Mouse (Mus musculus) gastrocnemius, postnatal 4 days (tissue): ENCODE data around the gene Tfeb. TPM values are rescaled to one million over a fixed set of nuclear protein-coding genes. Genes with fewer than 3 reads are reported as not detected.

Source experiments
- DNase-seq, 2 experiments: peaks; one replicate each; pipeline ENCODE4 v3.0.0; 2021 to 2022; ENCODE audit warnings: low spot score in 2 of 2, mixed read lengths in 2 of 2
- total RNA-seq, 2 experiments: library from RNA; stranded (reverse); gene quantifications; 2 replicates each; pipeline ENCODE4 v1.2.3; 2021

Tfeb gene
- total RNA-seq, 2 experiments from 2014 or later: 62.2 to 72.7 TPM

DNA sequence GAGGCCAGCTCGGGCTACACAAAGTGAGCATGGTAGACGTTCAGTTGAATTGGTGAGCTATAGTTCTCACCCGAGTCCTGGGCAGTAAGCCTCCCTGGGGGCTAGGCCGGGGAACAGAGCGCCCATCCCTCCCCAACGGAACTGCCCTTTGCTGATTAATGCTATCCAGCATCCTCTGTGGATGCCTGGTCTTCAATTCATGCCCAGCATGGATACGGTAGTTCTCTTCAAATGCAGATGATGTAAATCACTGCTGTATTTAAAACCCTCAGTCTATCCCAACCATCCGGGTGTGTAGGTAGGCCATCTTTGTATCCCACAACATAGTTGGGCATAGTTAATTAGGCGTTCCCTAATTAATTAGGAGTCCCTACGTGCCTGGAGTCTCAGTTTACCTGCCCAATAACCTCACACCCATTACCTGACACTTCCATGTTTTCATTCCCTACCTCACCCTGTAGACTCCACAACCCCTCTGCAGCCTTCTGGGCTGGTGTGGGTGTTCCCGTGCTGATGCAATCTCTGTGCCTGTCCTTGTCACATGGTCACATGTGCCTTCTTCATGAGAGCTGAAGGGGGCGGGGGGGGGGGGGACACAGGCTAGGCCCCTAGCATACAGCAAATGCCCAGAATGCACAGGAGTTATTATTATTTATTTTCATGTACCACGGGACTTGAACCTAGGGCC lies 81.4 kb downstream of the Tfeb start:
- no peak for DNase-seq

GRCm38 (mm10) chr17:47821339-47821738 lies 84.5 kb downstream of the Tfeb start:
- no peak for DNase-seq

DNA sequence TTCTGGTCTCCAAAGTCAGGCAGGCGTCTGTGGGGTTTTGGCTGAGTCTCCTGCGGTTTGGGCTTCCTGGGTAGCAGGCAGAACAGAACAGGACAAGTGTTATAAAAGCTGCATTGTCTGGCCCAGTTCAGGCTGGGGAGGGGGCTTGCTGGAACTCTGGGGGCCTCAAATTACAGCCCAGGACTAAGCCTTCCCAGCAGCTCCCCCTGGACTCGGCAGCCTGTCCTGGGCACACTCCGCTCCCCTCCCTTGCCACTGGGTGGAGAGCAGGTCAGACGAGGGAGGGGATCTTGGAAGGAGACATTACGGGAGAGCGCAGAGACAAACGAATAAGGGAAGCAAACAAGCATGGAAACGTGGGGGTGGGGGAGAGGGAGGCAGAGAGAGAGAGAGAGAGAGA lies 94.3 kb downstream of the Tfeb start:
- no peak for DNase-seq

- no peak for DNase-seq
Measured at GRCm38 (mm10) chr17:47831772-47832171, 94.9 kb downstream of the Tfeb start.

GRCm38 (mm10) chr17:47832501-47833028 lies 95.7 kb downstream of the Tfeb start:
- DNase-seq: no peak

GRCm38 (mm10) chr17:47833029-47833627 lies 96.3 kb downstream of the Tfeb start:
- peak; percentile 45 to 69 for DNase-seq

DNA sequence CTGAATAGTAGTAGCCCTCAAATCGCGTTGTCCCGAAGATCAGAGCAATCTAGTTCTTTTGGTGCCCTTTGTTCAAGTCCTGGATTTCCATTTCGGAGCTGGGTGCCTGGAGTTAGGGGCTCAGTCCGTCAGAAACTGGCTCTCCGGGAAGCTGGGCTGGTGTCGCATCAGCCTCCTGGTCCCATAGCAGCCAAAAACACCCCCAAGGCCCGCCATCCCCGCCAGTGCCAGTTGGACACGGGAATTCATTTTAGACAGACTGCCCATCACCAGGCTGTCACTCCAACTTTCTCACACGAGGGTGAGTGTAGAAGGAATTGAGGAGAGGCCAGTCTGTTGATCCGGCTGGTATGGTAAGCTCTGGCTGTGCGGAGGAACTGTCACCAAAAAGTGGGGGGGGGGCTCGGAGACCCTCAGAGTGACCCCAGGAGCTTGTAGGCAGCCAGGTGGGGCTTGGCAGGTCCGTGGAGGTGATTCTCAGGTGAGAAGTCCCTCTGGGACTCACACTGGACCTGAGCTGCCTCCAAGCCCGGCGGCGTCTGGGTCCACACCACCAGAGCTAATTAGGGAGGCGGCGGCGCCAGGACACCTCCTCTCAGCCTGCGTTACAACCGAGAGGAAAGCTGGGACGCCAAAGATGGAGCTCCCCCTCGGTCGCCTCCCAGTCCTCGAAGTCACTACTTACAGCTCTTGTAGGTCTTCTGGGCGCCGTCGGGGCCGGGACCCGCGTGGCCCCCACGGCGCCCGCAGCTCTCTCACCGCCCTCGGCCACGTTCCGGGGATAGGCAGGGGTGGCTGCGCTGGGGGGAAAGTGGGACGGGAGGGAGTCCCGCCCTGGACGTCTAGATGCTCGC lies 97.0 kb downstream of the Tfeb start:
- DNase-seq: no peak

GRCm38 (mm10) chr17:47834482-47834767 lies 97.6 kb downstream of the Tfeb start, which contains the start of gene Mdfi:
Mdfi (minus strand) TSS chr17:47834691.
- DNase-seq: no peak

DNA sequence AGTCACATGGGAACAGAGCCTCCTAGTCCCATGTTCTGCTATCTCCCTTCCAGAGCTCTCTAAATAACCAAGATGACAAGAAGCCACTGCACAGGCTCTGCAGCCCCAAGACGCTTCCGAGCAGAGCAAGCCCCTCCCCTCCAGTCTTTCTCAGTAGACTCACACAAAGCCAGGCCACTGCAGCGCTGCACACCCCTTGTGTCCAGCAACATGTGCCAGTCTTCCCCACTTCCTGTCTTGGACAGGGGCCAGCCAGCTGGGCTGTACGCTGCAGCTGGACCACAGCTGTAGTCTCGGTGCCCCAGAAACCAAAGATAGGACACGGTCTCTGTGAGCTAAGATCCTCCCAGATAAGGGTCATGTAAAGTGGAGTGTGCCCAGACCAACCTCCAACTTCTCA lies 101.0 kb downstream of the Tfeb start:
- DNase-seq: peak in 1 of 2 experiments; percentile 49

- no peak for DNase-seq
Measured at GRCm38 (mm10) chr17:47841521-47841920, 104.7 kb downstream of the Tfeb start.

Other genes with a start within 250 kb of the Tfeb start
- 10 to 100 TPM; 11.9 to 12.5 TPM for gene Taf8, start 234.7 kb upstream of the Tfeb start, total RNA-seq
- 100 to 1,000 TPM; 270 to 304 TPM for gene Ccnd3, start 232.0 kb upstream of the Tfeb start, total RNA-seq
- gene Bysl, start 125.5 kb upstream of the Tfeb start, total RNA-seq: 10 to 100 TPM; 15.3 to 15.7 TPM
- gene Med20, start 125.4 kb upstream of the Tfeb start, total RNA-seq: 10 to 100 TPM; 21.7 to 26.1 TPM
- gene Gm20517, start 125.4 kb upstream of the Tfeb start, total RNA-seq: 1 to 10 TPM; 2.6 to 4.0 TPM
- gene Usp49, start 106.3 kb upstream of the Tfeb start, total RNA-seq: 1 to 10 TPM; 8.1 to 9.5 TPM
- 100 to 1,000 TPM; 161 TPM for gene Tomm6, start 48.6 kb upstream of the Tfeb start, total RNA-seq
- gene Frs3, start 48.0 kb upstream of the Tfeb start, total RNA-seq: 1 to 10 TPM; 7.0 to 7.4 TPM
- 1 to 10 TPM in 1 of 2 experiments, under 1 TPM in 1; 0.42 to 1.1 TPM for gene Gm21981, start 42.6 kb upstream of the Tfeb start, total RNA-seq
- 1 to 10 TPM; 1.6 to 3.9 TPM for gene Prickle4, start 42.3 kb upstream of the Tfeb start, total RNA-seq
- gene Pgc, start 10.2 kb upstream of the Tfeb start, total RNA-seq: not detected
- gene Mdfi, start 97.7 kb downstream of the Tfeb start, total RNA-seq: 10 to 100 TPM; 12.0 to 13.0 TPM
- 10 to 100 TPM; 18.9 to 22.3 TPM for gene Foxp4, start 187.6 kb downstream of the Tfeb start, total RNA-seq